Mouse (Mus musculus) lung, postnatal 25 days (tissue): ENCODE data around the gene Ssbp4.

Experiments
- DNase-seq: peaks from one replicate; pipeline ENCODE4 v3.0.0; 2022; ENCODE audit warnings: low spot score

The Ssbp4 gene

GRCm38 (mm10) chr8:70552836-70553235, 55.8 kb downstream of the Ssbp4 start:
- peak; percentile 64 for DNase-seq

DNA sequence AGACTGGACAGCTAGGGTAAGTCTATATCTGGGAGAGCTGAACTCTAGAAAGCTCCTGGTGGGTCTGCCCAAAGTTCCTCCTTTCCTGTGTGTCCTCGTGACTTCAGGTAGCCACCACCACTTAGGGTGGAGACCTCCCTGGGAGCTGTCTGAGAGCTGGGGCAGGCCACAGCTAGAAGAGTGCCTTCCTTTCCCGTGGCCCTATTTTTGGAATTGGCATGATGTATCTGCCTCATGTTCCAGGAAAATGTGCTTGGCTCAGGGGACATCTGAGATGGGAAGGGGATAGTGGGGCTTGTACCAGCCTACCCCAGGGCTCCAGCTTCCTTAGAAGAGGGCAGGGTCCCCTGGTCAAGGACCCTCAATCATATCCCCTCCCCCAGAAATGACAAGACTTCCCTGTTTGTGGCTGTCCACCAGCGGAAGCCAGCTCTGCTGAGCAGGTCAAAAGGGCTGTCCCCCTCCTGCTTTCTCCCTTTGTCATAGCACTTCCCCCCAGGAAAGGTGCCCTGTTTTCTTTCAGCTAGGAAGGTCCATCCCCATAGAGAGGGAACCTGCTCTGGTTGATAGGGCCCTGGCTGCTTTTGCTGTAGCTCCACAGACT, 57.0 kb downstream of the Ssbp4 start:
- no peak for DNase-seq

GRCm38 (mm10) chr8:70549412-70550184, 59.1 kb downstream of the Ssbp4 start:
- DNase-seq, result no peak

DNA sequence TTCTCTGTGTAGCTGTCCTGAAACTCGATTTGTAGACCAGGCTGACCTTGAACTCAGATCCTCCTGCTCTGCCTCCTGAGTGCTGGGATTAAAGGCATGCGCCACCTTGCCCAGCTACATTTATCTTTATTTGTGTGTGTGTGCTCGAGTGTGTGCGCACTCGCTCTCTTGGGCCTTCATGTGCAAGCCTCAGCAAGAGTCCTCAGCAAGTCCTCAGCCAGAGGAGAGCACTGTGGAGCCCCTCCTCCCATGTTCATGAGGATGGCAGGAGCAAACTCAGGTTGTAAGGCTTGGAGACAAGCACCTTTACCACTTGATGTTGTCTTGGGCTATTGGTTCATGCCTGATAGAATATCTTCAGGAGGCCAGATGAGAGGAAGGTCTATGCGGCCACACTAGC, 60.9 kb downstream of the Ssbp4 start:
- no peak for DNase-seq
